Mouse (Mus musculus) MEL (cell line): ENCODE measurements around the gene Wdr90. TPM values are rescaled to one million over a fixed set of nuclear protein-coding genes. Genes with fewer than 3 reads are reported as not detected.

Source experiments
- DNase-seq: peaks from one replicate; pipeline ENCODE4 v3.0.0; 2011; ENCODE audit warnings: low read depth, low spot score
- H3K27ac ChIP-seq: 2 replicates; pipeline ENCODE4 v1.5.1; 2012; ENCODE audit warnings: low read depth, mild to moderate bottlenecking, control low read depth, low read length, moderate library complexity; ENCODE audit not compliant: control insufficient read depth
- H3K27me3 ChIP-seq, 2 experiments: fragments of 150-350 bp in 1 of 2; sonication (generic) in 1 of 2; 2 replicates each; pipeline ENCODE4 v1.6.1; 2012; ENCODE audit warnings: low read length in 2 of 2, mild to moderate bottlenecking in 2 of 2, improper control_type of control experiment in 1 of 2, moderate library complexity in 1 of 2; ENCODE audit not compliant: insufficient read depth in 2 of 2, control insufficient read depth in 1 of 2
- H3K36me3 ChIP-seq, 2 experiments: 2 replicates each; pipeline ENCODE4 v1.6.1; 2012 to 2014; ENCODE audit warnings: low read length in 2 of 2, improper control_type of control experiment in 1 of 2, inconsistent platforms in 1 of 2, mild to moderate bottlenecking in 1 of 2; ENCODE audit not compliant: insufficient read depth in 2 of 2, control insufficient read depth in 1 of 2
- H3K4me1 ChIP-seq, 2 experiments: fragments of 150-350 bp in 1 of 2; sonication (generic) in 1 of 2; 2 replicates each; pipeline ENCODE4 v1.6.1; 2012; ENCODE audit warnings: low read length in 2 of 2, improper control_type of control experiment in 1 of 2, mild to moderate bottlenecking in 1 of 2; ENCODE audit not compliant: insufficient read depth in 2 of 2, control insufficient read depth in 1 of 2
- H3K4me3 ChIP-seq, 2 experiments: fragments of 150-350 bp in 1 of 2; sonication (generic) in 1 of 2; 2 replicates each; pipeline ENCODE4 v1.5.1; 2012; ENCODE audit warnings: low read depth in 2 of 2, low read length in 2 of 2, mild to moderate bottlenecking in 2 of 2, moderate library complexity in 2 of 2, control low read depth in 1 of 2, improper control_type of control experiment in 1 of 2; ENCODE audit not compliant: control insufficient read depth in 1 of 2, insufficient read depth in 1 of 2
- H3K79me2 ChIP-seq: 2 replicates; pipeline ENCODE4 v1.6.1; 2012; ENCODE audit warnings: mild to moderate bottlenecking, low read length, moderate library complexity; ENCODE audit not compliant: control insufficient read depth, poor library complexity, insufficient read depth
- H3K9ac ChIP-seq: 2 replicates; pipeline ENCODE4 v1.6.1; 2012; ENCODE audit warnings: low read depth, mild to moderate bottlenecking, control low read depth, low read length, moderate library complexity; ENCODE audit not compliant: control insufficient read depth, poor library complexity, severe bottlenecking
- H3K9me3 ChIP-seq: fragments of 150-350 bp; sonication (generic); replicated peaks from 2 replicates; pipeline ENCODE4 v1.6.1; 2012; ENCODE audit warnings: mild to moderate bottlenecking, low read length, improper control_type of control experiment, moderate library complexity; ENCODE audit not compliant: insufficient read depth
- BHLHE40 ChIP-seq: IDR thresholded peaks from 2 replicates; pipeline ENCODE4 v1.6.1; 2012; ENCODE audit warnings: low read depth, mild to moderate bottlenecking, inconsistent platforms, low read length, improper control_type of control experiment, borderline replicate concordance
- CTCF ChIP-seq, 3 experiments: IDR thresholded peaks in 2 of 3; conservative IDR thresholded peaks in 1 of 3; 2 replicates each; pipeline ENCODE4 v1.5.1; 2011 to 2012; ENCODE audit warnings: low read length in 3 of 3, low read depth in 2 of 3, mild to moderate bottlenecking in 2 of 3, improper control_type of control experiment in 1 of 3, inconsistent platforms in 1 of 3, mixed read lengths in 1 of 3, moderate library complexity in 1 of 3; ENCODE audit not compliant: control insufficient read depth in 1 of 3, insufficient read depth in 1 of 3, poor library complexity in 1 of 3, severe bottlenecking in 1 of 3
- E2F4 ChIP-seq: IDR thresholded peaks from 2 replicates; pipeline ENCODE4 v1.6.1; 2011; ENCODE audit warnings: low read depth, low read length, improper control_type of control experiment, borderline replicate concordance
- ELF1 ChIP-seq: IDR thresholded peaks from 2 replicates; pipeline ENCODE4 v1.6.1; 2014; ENCODE audit warnings: low read depth, mild to moderate bottlenecking, inconsistent platforms, low read length, improper control_type of control experiment, moderate library complexity
- EP300 ChIP-seq, 2 experiments: IDR thresholded peaks; 2 replicates each; pipeline ENCODE4 v1.6.1; 2011; ENCODE audit warnings: improper control_type of control experiment in 2 of 2, low read length in 2 of 2, low read depth in 1 of 2, mild to moderate bottlenecking in 1 of 2
- ETS1 ChIP-seq: IDR thresholded peaks from 2 replicates; pipeline ENCODE4 v1.6.1; 2012; ENCODE audit warnings: low read depth, mild to moderate bottlenecking, inconsistent platforms, low read length, improper control_type of control experiment, moderate library complexity
- GABPA ChIP-seq: IDR thresholded peaks from 2 replicates; pipeline ENCODE4 v1.6.1; 2012; ENCODE audit warnings: low read depth, mild to moderate bottlenecking, inconsistent platforms, low read length, improper control_type of control experiment, moderate library complexity
- GATA1 ChIP-seq: IDR thresholded peaks from 2 replicates; pipeline ENCODE4 v1.6.1; 2011; ENCODE audit warnings: low read depth, low read length, improper control_type of control experiment
- HCFC1 ChIP-seq: IDR thresholded peaks from 2 replicates; pipeline ENCODE4 v1.6.1; 2012; ENCODE audit warnings: low read depth, mild to moderate bottlenecking, inconsistent platforms, low read length, improper control_type of control experiment, moderate library complexity
- KAT2A ChIP-seq: conservative IDR thresholded peaks from 2 replicates; pipeline ENCODE4 v1.6.1; 2012; ENCODE audit warnings: low read depth, low read length, improper control_type of control experiment, inconsistent platforms
- MAFK ChIP-seq: IDR thresholded peaks from 2 replicates; pipeline ENCODE4 v1.6.1; 2011; ENCODE audit warnings: low read depth, mild to moderate bottlenecking, low read length, improper control_type of control experiment, borderline replicate concordance
- MAX ChIP-seq: IDR thresholded peaks from 2 replicates; pipeline ENCODE4 v1.6.1; 2011; ENCODE audit warnings: low read length, improper control_type of control experiment
- MAZ ChIP-seq: IDR thresholded peaks from 2 replicates; pipeline ENCODE4 v1.6.1; 2012; ENCODE audit warnings: low read depth, mild to moderate bottlenecking, inconsistent platforms, low read length, improper control_type of control experiment
- MEF2A ChIP-seq: IDR thresholded peaks from 2 replicates; pipeline ENCODE4 v1.6.1; 2014; ENCODE audit warnings: low read depth, mild to moderate bottlenecking, inconsistent platforms, low read length, improper control_type of control experiment; ENCODE audit not compliant: poor library complexity, insufficient replicate concordance, severe bottlenecking; ENCODE audit errors: extremely low read depth
- MYB ChIP-seq: IDR thresholded peaks from 2 replicates; pipeline ENCODE4 v1.6.1; 2011; ENCODE audit warnings: mild to moderate bottlenecking, low read depth, low read length, improper control_type of control experiment
- MYC ChIP-seq: IDR thresholded peaks from 2 replicates; pipeline ENCODE4 v1.6.1; 2011; ENCODE audit warnings: low read depth, mild to moderate bottlenecking, low read length, improper control_type of control experiment, moderate library complexity
- NELFE ChIP-seq: IDR thresholded peaks from 2 replicates; pipeline ENCODE4 v1.6.1; 2011; ENCODE audit warnings: low read depth, low read length, improper control_type of control experiment
- NRF1 ChIP-seq: IDR thresholded peaks from 2 replicates; pipeline ENCODE4 v1.6.1; 2014; ENCODE audit warnings: low read depth, mild to moderate bottlenecking, inconsistent platforms, low read length, improper control_type of control experiment, moderate library complexity; ENCODE audit not compliant: poor library complexity, insufficient read depth, severe bottlenecking
- POLR2AphosphoS2 ChIP-seq: IDR thresholded peaks from 2 replicates; pipeline ENCODE4 v1.6.1; 2011; ENCODE audit warnings: low read length, improper control_type of control experiment
- POLR2AphosphoS5 ChIP-seq: IDR thresholded peaks from 2 replicates; pipeline ENCODE4 v1.6.1; 2012; ENCODE audit warnings: low read depth, borderline replicate concordance, mild to moderate bottlenecking, inconsistent platforms, low read length, moderate library complexity, mixed read lengths
- RAD21 ChIP-seq: IDR thresholded peaks from 2 replicates; pipeline ENCODE4 v1.6.1; 2011; ENCODE audit warnings: mild to moderate bottlenecking, low read depth, low read length, improper control_type of control experiment
- RCOR1 ChIP-seq: IDR thresholded peaks from 2 replicates; pipeline ENCODE4 v1.6.1; 2012; ENCODE audit warnings: low read depth, mild to moderate bottlenecking, inconsistent platforms, low read length, improper control_type of control experiment
- SMC3 ChIP-seq: IDR thresholded peaks from 2 replicates; pipeline ENCODE4 v1.6.1; 2011; ENCODE audit warnings: low read depth, low read length, improper control_type of control experiment
- TAL1 ChIP-seq: IDR thresholded peaks from 2 replicates; pipeline ENCODE4 v1.6.1; 2012; ENCODE audit warnings: mild to moderate bottlenecking, inconsistent platforms, low read length, moderate library complexity, mixed read lengths
- TBP ChIP-seq: IDR thresholded peaks from 2 replicates; pipeline ENCODE4 v1.8.0; 2011; ENCODE audit warnings: low read depth, low read length, improper control_type of control experiment
- TCF12 ChIP-seq: IDR thresholded peaks from 2 replicates; pipeline ENCODE4 v1.6.1; 2014; ENCODE audit warnings: low read depth, mild to moderate bottlenecking, inconsistent platforms, low read length, improper control_type of control experiment, moderate library complexity
- USF2 ChIP-seq, 2 experiments: IDR thresholded peaks; 2 replicates each; pipeline ENCODE4 v1.6.1; 2011 to 2012; ENCODE audit warnings: improper control_type of control experiment in 2 of 2, low read length in 2 of 2, borderline replicate concordance in 1 of 2, inconsistent platforms in 1 of 2, low read depth in 1 of 2, mild to moderate bottlenecking in 1 of 2; ENCODE audit not compliant: insufficient read depth in 1 of 2
- ZC3H11A ChIP-seq: IDR thresholded peaks from 2 replicates; pipeline ENCODE4 v1.6.1; 2012; ENCODE audit warnings: low read depth, mild to moderate bottlenecking, inconsistent platforms, low read length, improper control_type of control experiment
- ZMIZ1 ChIP-seq: IDR thresholded peaks from 2 replicates; pipeline ENCODE4 v1.6.1; 2012; ENCODE audit warnings: low read depth, mild to moderate bottlenecking, inconsistent platforms, low read length, improper control_type of control experiment, moderate library complexity
- ZNF384 ChIP-seq: IDR thresholded peaks from 2 replicates; pipeline ENCODE4 v1.6.1; 2012; ENCODE audit warnings: low read depth, mild to moderate bottlenecking, inconsistent platforms, low read length, improper control_type of control experiment
- polyA plus RNA-seq, 2 experiments: library from polyadenylated mRNA; stranded (reverse) in 1 of 2; unstranded in 1 of 2; fragments of >175 nt in 1 of 2; fragments of >200 nt in 1 of 2; gene quantifications; 2 replicates each; pipeline versions ENCODE4 v1.2.1 to v1.2.4; 2012; ENCODE audit warnings: low replicate concordance in 2 of 2, low read depth in 1 of 2; ENCODE audit not compliant: insufficient read length in 2 of 2, insufficient read depth in 1 of 2, missing spikeins in 1 of 2
- total RNA-seq: library from RNA; depleted of rRNA; stranded (reverse); fragments of 300-350 nt; gene quantifications from 2 replicates; pipeline ENCODE4 v1.2.3, GENCODE M21; 2012

Gene Wdr90
- total and polyA plus RNA-seq, 3 experiments, result 23.7 to 44.5 TPM; not detected in 1

- Histone ChIP-seq H3K27me3 (peaks cover 3 to 5% of the 10 kb centered on the region in 2 experiments; a peak in 1 of 4 replicates), H3K9me3 (no peaks in the 10 kb centered on the region), H3K27ac (no peak overlapping the region)
Observed at GRCm38 (mm10) chr17:25802825-25803517, 58.3 kb downstream of the Wdr90 start.

GRCm38 (mm10) chr17:25801029-25801428 lies 60.3 kb downstream of the Wdr90 start:
- Histone ChIP-seq H3K4me3 (no peak overlapping the region), H3K27ac (no peak overlapping the region), H3K9me3 (no peaks in the 10 kb centered on the region), H3K36me3 (peaks cover 0 to 4% of the 10 kb centered on the region in 2 experiments; a peak in 1 of 4 replicates), H3K79me2 (peaks cover 8% of the 10 kb centered on the region), H3K9ac (0 out of 2 replicates have a peak overlapping the region, but pooled peaks have one; percentile 20), H3K27me3 (peaks cover 3 to 5% of the 10 kb centered on the region in 2 experiments; a peak in 1 of 4 replicates), H3K4me1 (peaks cover 0 to 7% of the 10 kb centered on the region in 2 experiments; a peak in 1 of 4 replicates)
- DNase-seq, result peak; percentile 86
- peak; percentile 67 for TF ChIP-seq ELF1
- no peak for TF ChIP-seq ETS1
- TF ChIP-seq BHLHE40, result peak; percentile 42; the same call in 1 of the 2 replicates
- TF ChIP-seq SMC3, result peak; percentile 92
- no peak for TF ChIP-seq POLR2AphosphoS5
- TF ChIP-seq MAZ, result no peak; the same call in 1 of the 2 replicates
- no peak for TF ChIP-seq TAL1
- no peak for TF ChIP-seq GATA1
- TF ChIP-seq ZMIZ1, result no peak
- TF ChIP-seq CTCF (IDR thresholded peaks at IDR 0.05 in 2 of 3, conservative IDR thresholded peaks at IDR 0.05 in 1 of 3; ENCODE audit: control insufficient read depth in 1 of 3, insufficient read depth in 1 of 3, low read depth in 2 of 3, low read length in 3 of 3, poor library complexity in 1 of 3, severe bottlenecking in 1 of 3), result peak in 2 of 3 experiments; percentile 85 to 89
- no peak; the same call in none of the 2 replicates for TF ChIP-seq RAD21
- TF ChIP-seq MAX, result no peak
- no peak for TF ChIP-seq ZNF384
- TF ChIP-seq POLR2AphosphoS2, result no peak
- no peak for TF ChIP-seq MEF2A
- no peak for TF ChIP-seq MYB
- TF ChIP-seq E2F4, result no peak
- TF ChIP-seq NELFE, result no peak
- peak; percentile 63 for TF ChIP-seq HCFC1
- TF ChIP-seq NRF1, result 0 out of 2 replicates have a peak, but pooled peaks have one; percentile 22
- peak; percentile 95 for TF ChIP-seq ZC3H11A
- no peak for TF ChIP-seq KAT2A
- TF ChIP-seq TCF12, result no peak
- TF ChIP-seq RCOR1, result no peak
- TF ChIP-seq TBP, result no peak
- no peak for TF ChIP-seq MYC
- TF ChIP-seq GABPA, result no peak

More at GRCm38 (mm10) chr17:25802825-25803517, 58.3 kb downstream of the Wdr90 start:
- H3K4me1 ChIP-seq, result peaks cover 0 to 8% of the 10 kb centered on the region in 2 experiments; a peak in 1 of 4 replicates
- no peak for TF ChIP-seq POLR2AphosphoS5
- TF ChIP-seq ZC3H11A, result no peak
- no peak for TF ChIP-seq ZNF384
- TF ChIP-seq HCFC1, result no peak
- TF ChIP-seq MAFK, result no peak
- no peak for TF ChIP-seq USF2 (IDR thresholded peaks at IDR 0.05; ENCODE audit: borderline replicate concordance in 1 of 2, insufficient read depth in 1 of 2, low read depth in 1 of 2, low read length in 2 of 2)
- TF ChIP-seq EP300 (IDR thresholded peaks at IDR 0.05; ENCODE audit: low read depth in 1 of 2, low read length in 2 of 2), result no peak
- no peak for TF ChIP-seq MYC
- H3K9ac ChIP-seq, result no peak overlapping the region
- H3K4me3 ChIP-seq, result no peak overlapping the region
- H3K36me3 ChIP-seq, result no peaks in the 10 kb centered on the region
- H3K79me2 ChIP-seq, result no peaks in the 10 kb centered on the region
- DNase-seq, result no peak
